Mouse (Mus musculus): ENCODE data around the gene Nbas. TPM values are rescaled to one million over a fixed set of nuclear protein-coding genes. Genes with fewer than 3 reads are reported as not detected.
A peak's percentile ranks its signal among the peaks of the same experiment; 100 is the strongest.

The Nbas gene
- polyA plus RNA-seq, 1 experiment from 2014 or later, result 16.9 TPM

GRCm38 (mm10) chr12:13293421-13293881 lies 24.5 kb downstream of the Nbas start:
- Histone ChIP-seq H3K4me3 (ENCODE audit: low read length) (no peak overlapping the region), H3K27me3 (replicated peaks; ENCODE audit: control insufficient read depth, insufficient read depth, low read length) (no peaks in the 10 kb centered on the region), H3K9ac (ENCODE audit: low read depth, low read length) (no peak overlapping the region), H3K4me2 (ENCODE audit: low read depth, low read length) (no peak overlapping the region), H3K9me3 (ENCODE audit: control insufficient read depth, low read length) (no peaks in the 10 kb centered on the region), H3K27ac (ENCODE audit: low read length) (no peak overlapping the region), H3K36me3 (ENCODE audit: control insufficient read depth, insufficient read depth, low read length) (no peaks in the 10 kb centered on the region), H3K4me1 (ENCODE audit: control insufficient read depth, insufficient read depth, low read length) (no peaks in the 10 kb centered on the region)
- no peak for ATAC-seq
- 60% methylated on average over 3 of the region's 3 CpGs for WGBS

- Histone ChIP-seq H3K36me3 (ENCODE audit: control insufficient read depth, insufficient read depth, low read length) (no peaks in the 10 kb centered on the region; the same call in 1 of the 2 replicates), H3K4me2 (ENCODE audit: low read depth, low read length) (no peak overlapping the region), H3K4me1 (ENCODE audit: control insufficient read depth, insufficient read depth, low read length) (no peaks in the 10 kb centered on the region), H3K4me3 (ENCODE audit: low read length) (no peak overlapping the region), H3K9me3 (ENCODE audit: control insufficient read depth, low read length) (no peaks in the 10 kb centered on the region), H3K27ac (ENCODE audit: low read length) (no peak overlapping the region), H3K27me3 (replicated peaks; ENCODE audit: control insufficient read depth, insufficient read depth, low read length) (no peaks in the 10 kb centered on the region), H3K9ac (ENCODE audit: low read depth, low read length) (no peak overlapping the region)
- no peak for ATAC-seq
- 90% methylated on average over 3 of the region's 3 CpGs for WGBS
These were observed 34.1 kb downstream of the Nbas start for GRCm38 (mm10) chr12:13303037-13303436.

- H3K4me3 ChIP-seq (ENCODE audit: low read length), result no peak overlapping the region
- H3K36me3 ChIP-seq (ENCODE audit: control insufficient read depth, insufficient read depth, low read length), result peaks cover 3% of the 10 kb centered on the region
- H3K4me2 ChIP-seq (ENCODE audit: low read depth, low read length), result no peak overlapping the region
- H3K27ac ChIP-seq (ENCODE audit: low read length), result no peak overlapping the region
- WGBS, result 95% methylated on average over 2 of the region's 2 CpGs
- H3K27me3 ChIP-seq (replicated peaks; ENCODE audit: control insufficient read depth, insufficient read depth, low read length), result no peaks in the 10 kb centered on the region
- no peak for ATAC-seq
- no peaks in the 10 kb centered on the region for H3K9me3 ChIP-seq (ENCODE audit: control insufficient read depth, low read length)
- no peaks in the 10 kb centered on the region for H3K4me1 ChIP-seq (ENCODE audit: control insufficient read depth, insufficient read depth, low read length)
- no peak overlapping the region for H3K9ac ChIP-seq (ENCODE audit: low read depth, low read length)
These were observed 45.0 kb downstream of the Nbas start for GRCm38 (mm10) chr12:13313966-13314365.

GRCm38 (mm10) chr12:13314384-13314783 lies 45.5 kb downstream of the Nbas start:
- H3K4me2 ChIP-seq (ENCODE audit: low read depth, low read length), result no peak overlapping the region
- H3K9ac ChIP-seq (ENCODE audit: low read depth, low read length), result no peak overlapping the region
- peaks cover 3% of the 10 kb centered on the region for H3K36me3 ChIP-seq (ENCODE audit: control insufficient read depth, insufficient read depth, low read length)
- no peaks in the 10 kb centered on the region for H3K9me3 ChIP-seq (ENCODE audit: control insufficient read depth, low read length)
- WGBS, result 77% methylated on average over 3 of the region's 3 CpGs
- ATAC-seq, result no peak
- no peak overlapping the region for H3K4me3 ChIP-seq (ENCODE audit: low read length)
- no peaks in the 10 kb centered on the region for H3K4me1 ChIP-seq (ENCODE audit: control insufficient read depth, insufficient read depth, low read length)
- no peak overlapping the region for H3K27ac ChIP-seq (ENCODE audit: low read length)
- H3K27me3 ChIP-seq (replicated peaks; ENCODE audit: control insufficient read depth, insufficient read depth, low read length), result no peaks in the 10 kb centered on the region

- WGBS, result 77% methylated on average over 1 of the region's 1 CpGs
These were observed 46.1 kb downstream of the Nbas start for GRCm38 (mm10) chr12:13315081-13315480.

GRCm38 (mm10) chr12:13342535-13342934 lies 73.6 kb downstream of the Nbas start:
- no peaks in the 10 kb centered on the region for H3K9me3 ChIP-seq (ENCODE audit: control insufficient read depth, low read length)
- no peaks in the 10 kb centered on the region for H3K36me3 ChIP-seq (ENCODE audit: control insufficient read depth, insufficient read depth, low read length)
- no peak overlapping the region for H3K27ac ChIP-seq (ENCODE audit: low read length)
- H3K4me1 ChIP-seq (ENCODE audit: control insufficient read depth, insufficient read depth, low read length), result no peaks in the 10 kb centered on the region
- H3K9ac ChIP-seq (ENCODE audit: low read depth, low read length), result no peak overlapping the region
- 0 out of 2 replicates have a peak, but pooled peaks have one; percentile 26 for ATAC-seq
- 63% methylated on average over 5 of the region's 5 CpGs for WGBS
- no peak overlapping the region for H3K4me3 ChIP-seq (ENCODE audit: low read length)
- H3K27me3 ChIP-seq (replicated peaks; ENCODE audit: control insufficient read depth, insufficient read depth, low read length), result no peaks in the 10 kb centered on the region
- H3K4me2 ChIP-seq (ENCODE audit: low read depth, low read length), result no peak overlapping the region

More at GRCm38 (mm10) chr12:13315081-13315480, 46.1 kb downstream of the Nbas start:
- Histone ChIP-seq H3K27ac (ENCODE audit: low read length) (no peak overlapping the region), H3K9ac (ENCODE audit: low read depth, low read length) (no peak overlapping the region), H3K36me3 (ENCODE audit: control insufficient read depth, insufficient read depth, low read length) (peaks cover 2% of the 10 kb centered on the region), H3K4me3 (ENCODE audit: low read length) (no peak overlapping the region), H3K27me3 (replicated peaks; ENCODE audit: control insufficient read depth, insufficient read depth, low read length) (no peaks in the 10 kb centered on the region), H3K4me2 (ENCODE audit: low read depth, low read length) (no peak overlapping the region), H3K9me3 (ENCODE audit: control insufficient read depth, low read length) (no peaks in the 10 kb centered on the region), H3K4me1 (ENCODE audit: control insufficient read depth, insufficient read depth, low read length) (no peaks in the 10 kb centered on the region)
- ATAC-seq, result no peak

- H3K9me3 ChIP-seq (ENCODE audit: control insufficient read depth, low read length), result no peaks in the 10 kb centered on the region
- ATAC-seq, result no peak
- 86% methylated on average over 10 of the region's 10 CpGs for WGBS
These were observed 87.3 kb downstream of the Nbas start for GRCm38 (mm10) chr12:13356201-13356600.

GRCm38 (mm10) chr12:13356769-13357168 lies 87.8 kb downstream of the Nbas start:
- no peaks in the 10 kb centered on the region for H3K36me3 ChIP-seq (ENCODE audit: control insufficient read depth, insufficient read depth, low read length)
- H3K4me3 ChIP-seq (ENCODE audit: low read length), result no peak overlapping the region
- no peaks in the 10 kb centered on the region for H3K27me3 ChIP-seq (replicated peaks; ENCODE audit: control insufficient read depth, insufficient read depth, low read length)
- H3K9ac ChIP-seq (ENCODE audit: low read depth, low read length), result no peak overlapping the region
- 89% methylated on average over 7 of the region's 7 CpGs for WGBS
- H3K4me1 ChIP-seq (ENCODE audit: control insufficient read depth, insufficient read depth, low read length), result 0 out of 2 replicates have a peak, but pooled peaks cover 2% of the 10 kb centered on the region
- no peaks in the 10 kb centered on the region for H3K9me3 ChIP-seq (ENCODE audit: control insufficient read depth, low read length)
- ATAC-seq, result no peak
- no peak overlapping the region for H3K4me2 ChIP-seq (ENCODE audit: low read depth, low read length)
- no peak overlapping the region for H3K27ac ChIP-seq (ENCODE audit: low read length)

More at GRCm38 (mm10) chr12:13356201-13356600, 87.3 kb downstream of the Nbas start:
- no peak overlapping the region for H3K27ac ChIP-seq (ENCODE audit: low read length)
- H3K27me3 ChIP-seq (replicated peaks; ENCODE audit: control insufficient read depth, insufficient read depth, low read length), result no peaks in the 10 kb centered on the region
- H3K4me2 ChIP-seq (ENCODE audit: low read depth, low read length), result no peak overlapping the region
- no peaks in the 10 kb centered on the region for H3K36me3 ChIP-seq (ENCODE audit: control insufficient read depth, insufficient read depth, low read length)
- H3K4me3 ChIP-seq (ENCODE audit: low read length), result no peak overlapping the region
- H3K9ac ChIP-seq (ENCODE audit: low read depth, low read length), result no peak overlapping the region
- 0 out of 2 replicates have a peak, but pooled peaks cover 2% of the 10 kb centered on the region for H3K4me1 ChIP-seq (ENCODE audit: control insufficient read depth, insufficient read depth, low read length)

GRCm38 (mm10) chr12:13357229-13357628 lies 88.3 kb downstream of the Nbas start:
- H3K4me2 ChIP-seq (ENCODE audit: low read depth, low read length), result no peak overlapping the region
- no peak overlapping the region for H3K27ac ChIP-seq (ENCODE audit: low read length)
- ATAC-seq, result no peak
- no peak overlapping the region for H3K9ac ChIP-seq (ENCODE audit: low read depth, low read length)
- H3K4me1 ChIP-seq (ENCODE audit: control insufficient read depth, insufficient read depth, low read length), result 0 out of 2 replicates have a peak, but pooled peaks cover 2% of the 10 kb centered on the region
- 89% methylated on average over 5 of the region's 5 CpGs for WGBS
- no peaks in the 10 kb centered on the region for H3K36me3 ChIP-seq (ENCODE audit: control insufficient read depth, insufficient read depth, low read length)
- no peak overlapping the region for H3K4me3 ChIP-seq (ENCODE audit: low read length)
- H3K27me3 ChIP-seq (replicated peaks; ENCODE audit: control insufficient read depth, insufficient read depth, low read length), result no peaks in the 10 kb centered on the region
- H3K9me3 ChIP-seq (ENCODE audit: control insufficient read depth, low read length), result no peaks in the 10 kb centered on the region

GRCm38 (mm10) chr12:13358849-13359248 lies 89.9 kb downstream of the Nbas start:
- Histone ChIP-seq H3K4me2 (ENCODE audit: low read depth, low read length) (no peak overlapping the region), H3K27me3 (replicated peaks; ENCODE audit: control insufficient read depth, insufficient read depth, low read length) (no peaks in the 10 kb centered on the region), H3K36me3 (ENCODE audit: control insufficient read depth, insufficient read depth, low read length) (0 out of 2 replicates have a peak, but pooled peaks cover 3% of the 10 kb centered on the region), H3K9me3 (ENCODE audit: control insufficient read depth, low read length) (no peaks in the 10 kb centered on the region), H3K4me3 (ENCODE audit: low read length) (no peak overlapping the region), H3K4me1 (ENCODE audit: control insufficient read depth, insufficient read depth, low read length) (0 out of 2 replicates have a peak, but pooled peaks cover 2% of the 10 kb centered on the region), H3K27ac (ENCODE audit: low read length) (no peak overlapping the region), H3K9ac (ENCODE audit: low read depth, low read length) (no peak overlapping the region)
- no peak for ATAC-seq
- 63% methylated on average over 4 of the region's 4 CpGs for WGBS

All from intestine, embryonic 16.5 days (tissue).